Mouse (Mus musculus): Measurements from ENCODE around the gene Otulin. TPM values are rescaled to one million over a fixed set of nuclear protein-coding genes. Genes with fewer than 3 reads are reported as not detected.

Gene Otulin
- polyA plus RNA-seq, 1 experiment, result 26.0 TPM

GRCm38 (mm10) chr15:27576886-27577285, 53.6 kb downstream of the Otulin start:
- Histone ChIP-seq H3K4me1 (ENCODE audit: control insufficient read depth, insufficient read depth, low read length) (peaks cover 25% of the 10 kb centered on the region), H3K4me3 (replicated peaks; ENCODE audit: insufficient read depth, low read depth, low read length) (no peak overlapping the region), H3K27ac (ENCODE audit: insufficient read depth, low read length) (no peak overlapping the region), H3K27me3 (ENCODE audit: control insufficient read depth, insufficient read depth, low read length) (no peaks in the 10 kb centered on the region)
- 94% methylated on average over 1 of the region's 1 CpGs for WGBS
- DNase-seq, result no peak
- no peak for TF ChIP-seq POLR2A (IDR thresholded peaks at IDR 0.05; ENCODE audit: borderline replicate concordance, insufficient read depth, low read length)
- no peak for TF ChIP-seq CTCF (IDR thresholded peaks at IDR 0.05; ENCODE audit: borderline replicate concordance, insufficient read depth, low read depth, low read length)

GRCm38 (mm10) chr15:27575932-27576331, 54.6 kb downstream of the Otulin start:
- Histone ChIP-seq H3K27me3 (ENCODE audit: control insufficient read depth, insufficient read depth, low read length) (no peaks in the 10 kb centered on the region), H3K27ac (ENCODE audit: insufficient read depth, low read length) (no peak overlapping the region), H3K4me1 (ENCODE audit: control insufficient read depth, insufficient read depth, low read length) (peaks cover 18% of the 10 kb centered on the region), H3K4me3 (replicated peaks; ENCODE audit: insufficient read depth, low read depth, low read length) (no peak overlapping the region)
- TF ChIP-seq CTCF (IDR thresholded peaks at IDR 0.05; ENCODE audit: borderline replicate concordance, insufficient read depth, low read depth, low read length) (no peak), POLR2A (IDR thresholded peaks at IDR 0.05; ENCODE audit: borderline replicate concordance, insufficient read depth, low read length) (no peak)
- DNase-seq, result no peak
- whole genome bisulfite sequencing, result 48% methylated on average over 3 of the region's 3 CpGs

DNA sequence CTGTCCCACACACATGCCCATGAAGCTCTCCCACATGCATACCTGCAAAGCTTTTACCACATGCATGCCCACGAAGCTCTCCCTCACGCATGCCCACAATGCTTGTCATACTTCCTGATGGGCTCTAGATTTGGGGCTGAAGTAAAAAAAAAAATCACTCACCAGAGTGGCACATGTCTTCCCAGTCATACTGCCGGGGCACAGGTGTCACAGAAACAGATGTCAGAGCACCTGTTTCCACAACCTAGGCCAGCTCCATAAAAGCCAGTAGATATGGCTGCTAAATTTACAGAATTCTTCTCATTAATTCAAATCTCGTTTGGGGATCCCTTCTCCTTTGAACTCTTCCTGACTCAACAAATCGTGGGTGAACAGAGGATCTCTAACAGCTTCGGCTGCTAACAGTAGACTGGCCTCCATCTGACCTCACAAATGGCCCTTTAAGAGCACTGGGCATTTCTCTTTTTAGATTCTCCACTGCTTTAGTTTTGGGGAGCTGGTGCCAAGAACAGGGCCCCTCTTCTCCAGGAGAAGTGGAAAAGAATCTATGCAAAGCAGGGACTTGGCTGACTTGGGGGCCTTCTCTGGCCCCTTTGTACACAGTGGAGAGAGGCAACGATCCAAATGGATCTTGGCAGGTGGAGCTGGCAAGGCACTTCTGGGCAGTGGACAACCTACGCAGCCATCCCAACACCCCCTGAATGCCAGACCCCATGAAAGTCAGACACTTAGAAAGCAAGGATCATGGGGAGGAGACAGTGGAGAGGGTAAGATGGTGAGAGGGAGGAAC, 55.3 kb downstream of the Otulin start:
- WGBS, result 24% methylated on average over 8 of the region's 8 CpGs
- Histone ChIP-seq H3K4me1 (ENCODE audit: control insufficient read depth, insufficient read depth, low read length) (peaks cover 10% of the 10 kb centered on the region), H3K27ac (ENCODE audit: insufficient read depth, low read length) (no peak overlapping the region), H3K4me3 (replicated peaks; ENCODE audit: insufficient read depth, low read depth, low read length) (no peak overlapping the region), H3K27me3 (ENCODE audit: control insufficient read depth, insufficient read depth, low read length) (no peaks in the 10 kb centered on the region)
- TF ChIP-seq CTCF (IDR thresholded peaks at IDR 0.05; ENCODE audit: borderline replicate concordance, insufficient read depth, low read depth, low read length), result no peak
- DNase-seq, result peak in 1 of 2 experiments; percentile 42

GRCm38 (mm10) chr15:27571179-27571578, 59.3 kb downstream of the Otulin start:
- no peak overlapping the region; the same call in 1 of the 2 replicates for H3K27ac ChIP-seq (ENCODE audit: insufficient read depth, low read length)
- no peak overlapping the region for H3K4me3 ChIP-seq (replicated peaks; ENCODE audit: insufficient read depth, low read depth, low read length)
- 36% methylated on average over 8 of the region's 8 CpGs for whole genome bisulfite sequencing
- peaks cover 22% of the 10 kb centered on the region for H3K4me1 ChIP-seq (ENCODE audit: control insufficient read depth, insufficient read depth, low read length)
- DNase-seq, result peak in 1 of 2 experiments; percentile 50
- TF ChIP-seq POLR2A (IDR thresholded peaks at IDR 0.05; ENCODE audit: borderline replicate concordance, insufficient read depth, low read length) (no peak), CTCF (IDR thresholded peaks at IDR 0.05; ENCODE audit: borderline replicate concordance, insufficient read depth, low read depth, low read length) (no peak)
- no peaks in the 10 kb centered on the region for H3K27me3 ChIP-seq (ENCODE audit: control insufficient read depth, insufficient read depth, low read length)

- Histone ChIP-seq H3K27ac (ENCODE audit: insufficient read depth, low read length) (no peak overlapping the region), H3K4me1 (ENCODE audit: control insufficient read depth, insufficient read depth, low read length) (peaks cover 21% of the 10 kb centered on the region)
Observed at GRCm38 (mm10) chr15:27570385-27570784, 60.1 kb downstream of the Otulin start.

DNA sequence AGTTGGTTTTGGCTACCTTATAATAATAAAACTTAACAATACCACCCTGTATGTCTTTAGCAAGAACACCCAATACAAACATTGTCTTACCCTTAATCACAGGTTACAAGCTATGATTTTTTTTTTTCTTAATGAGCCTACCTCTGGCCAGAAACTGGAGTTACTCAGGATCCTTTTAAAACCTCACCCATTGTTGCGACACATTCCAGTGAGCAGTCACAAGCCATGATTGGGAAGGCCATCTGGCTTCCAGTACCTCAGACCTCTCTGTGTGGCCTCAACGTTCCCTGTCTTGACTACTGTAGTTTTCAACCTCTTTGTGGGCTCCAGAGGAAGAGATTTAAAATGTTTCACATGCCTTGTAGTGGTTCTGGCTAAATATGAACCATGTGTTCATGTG, 60.6 kb downstream of the Otulin start:
- Histone ChIP-seq H3K4me1 (ENCODE audit: control insufficient read depth, insufficient read depth, low read length) (peaks cover 19% of the 10 kb centered on the region), H3K4me3 (replicated peaks; ENCODE audit: insufficient read depth, low read depth, low read length) (no peak overlapping the region), H3K27ac (ENCODE audit: insufficient read depth, low read length) (no peak overlapping the region), H3K27me3 (ENCODE audit: control insufficient read depth, insufficient read depth, low read length) (no peaks in the 10 kb centered on the region)
- 45% methylated on average over 2 of the region's 2 CpGs for WGBS
- no peak for DNase-seq
- no peak for TF ChIP-seq CTCF (IDR thresholded peaks at IDR 0.05; ENCODE audit: borderline replicate concordance, insufficient read depth, low read depth, low read length)
- no peak for TF ChIP-seq POLR2A (IDR thresholded peaks at IDR 0.05; ENCODE audit: borderline replicate concordance, insufficient read depth, low read length)

More at GRCm38 (mm10) chr15:27570385-27570784, 60.1 kb downstream of the Otulin start:
- no peaks in the 10 kb centered on the region for H3K27me3 ChIP-seq (ENCODE audit: control insufficient read depth, insufficient read depth, low read length)
- no peak for TF ChIP-seq POLR2A (IDR thresholded peaks at IDR 0.05; ENCODE audit: borderline replicate concordance, insufficient read depth, low read length)
- no peak for TF ChIP-seq CTCF (IDR thresholded peaks at IDR 0.05; ENCODE audit: borderline replicate concordance, insufficient read depth, low read depth, low read length)
- DNase-seq, result no peak
- WGBS, result 75% methylated on average over 4 of the region's 4 CpGs
- no peak overlapping the region for H3K4me3 ChIP-seq (replicated peaks; ENCODE audit: insufficient read depth, low read depth, low read length)

GRCm38 (mm10) chr15:27568371-27568770, 62.1 kb downstream of the Otulin start:
- no peak for DNase-seq
- WGBS, result 76% methylated on average over 6 of the region's 6 CpGs
- no peaks in the 10 kb centered on the region for H3K27me3 ChIP-seq (ENCODE audit: control insufficient read depth, insufficient read depth, low read length)
- no peak overlapping the region for H3K4me3 ChIP-seq (replicated peaks; ENCODE audit: insufficient read depth, low read depth, low read length)
- H3K27ac ChIP-seq (ENCODE audit: insufficient read depth, low read length), result no peak overlapping the region
- no peak for TF ChIP-seq CTCF (IDR thresholded peaks at IDR 0.05; ENCODE audit: borderline replicate concordance, insufficient read depth, low read depth, low read length)
- no peak for TF ChIP-seq POLR2A (IDR thresholded peaks at IDR 0.05; ENCODE audit: borderline replicate concordance, insufficient read depth, low read length)
- peaks cover 15% of the 10 kb centered on the region for H3K4me1 ChIP-seq (ENCODE audit: control insufficient read depth, insufficient read depth, low read length)

GRCm38 (mm10) chr15:27567356-27567755, 63.1 kb downstream of the Otulin start:
- H3K27me3 ChIP-seq (ENCODE audit: control insufficient read depth, insufficient read depth, low read length), result no peaks in the 10 kb centered on the region
- TF ChIP-seq POLR2A (IDR thresholded peaks at IDR 0.05; ENCODE audit: borderline replicate concordance, insufficient read depth, low read length) (no peak), CTCF (IDR thresholded peaks at IDR 0.05; ENCODE audit: borderline replicate concordance, insufficient read depth, low read depth, low read length) (no peak)
- 46% methylated on average over 16 of the region's 16 CpGs for WGBS
- peaks cover 15% of the 10 kb centered on the region for H3K4me1 ChIP-seq (ENCODE audit: control insufficient read depth, insufficient read depth, low read length)
- H3K4me3 ChIP-seq (replicated peaks; ENCODE audit: insufficient read depth, low read depth, low read length), result no peak overlapping the region
- no peak overlapping the region for H3K27ac ChIP-seq (ENCODE audit: insufficient read depth, low read length)
- DNase-seq, result peak in 1 of 2 experiments; percentile 50

Measured in cerebellum, adult 2 months (tissue).